Mouse (Mus musculus) neural tube, postnatal 0 days (tissue): ENCODE measurements around the gene Fndc10. TPM values are rescaled to one million over a fixed set of nuclear protein-coding genes. Genes with fewer than 3 reads are reported as not detected.

Experiments used
- polyA plus RNA-seq: library from polyadenylated mRNA; unstranded; fragments of >200 nt; fragmentation: Nextera tagmentation; extraction: Ambion mirVana; gene quantifications from 2 replicates; pipeline ENCODE4 v1.2.1, GENCODE M21; 2015

The Fndc10 gene
- polyA plus RNA-seq, result 35.0 and 37.4 TPM in 2 replicates

GRCm38 (mm10) chr4:155694111-155694481, at the start of gene Fndc10:
Gene Fndc10 (plus strand): TSS chr4:155694342.

DNA sequence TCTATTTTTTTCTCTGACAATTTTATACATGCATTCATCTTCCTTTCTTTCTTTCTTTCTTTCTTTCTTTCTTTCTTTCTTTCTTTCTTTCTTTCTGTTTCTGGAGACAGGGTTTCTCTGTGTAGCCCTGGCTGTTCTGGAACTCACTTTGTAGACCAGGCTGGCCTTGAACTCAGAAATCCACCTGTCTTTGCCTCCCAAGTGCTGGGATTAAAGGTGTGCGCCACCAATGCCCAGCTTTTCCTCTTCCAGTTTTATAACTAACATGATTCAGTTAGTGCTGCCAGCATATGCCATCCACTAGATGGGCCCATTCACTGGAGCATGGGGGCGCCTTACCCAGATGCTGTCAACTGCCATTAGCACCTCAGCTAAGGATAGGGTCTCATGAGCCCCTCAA, 48.8 kb upstream of the Fndc10 start, which contains the start of gene Gm10563:
Gm10563 (minus strand) TSS at position 101 of the 400 bp plus-strand sequence.

GRCm38 (mm10) chr4:155653086-155653450, 41.1 kb upstream of the Fndc10 start, which contains the start of gene Mmp23:
Gene Mmp23 (minus strand): TSS chr4:155653384.

DNA sequence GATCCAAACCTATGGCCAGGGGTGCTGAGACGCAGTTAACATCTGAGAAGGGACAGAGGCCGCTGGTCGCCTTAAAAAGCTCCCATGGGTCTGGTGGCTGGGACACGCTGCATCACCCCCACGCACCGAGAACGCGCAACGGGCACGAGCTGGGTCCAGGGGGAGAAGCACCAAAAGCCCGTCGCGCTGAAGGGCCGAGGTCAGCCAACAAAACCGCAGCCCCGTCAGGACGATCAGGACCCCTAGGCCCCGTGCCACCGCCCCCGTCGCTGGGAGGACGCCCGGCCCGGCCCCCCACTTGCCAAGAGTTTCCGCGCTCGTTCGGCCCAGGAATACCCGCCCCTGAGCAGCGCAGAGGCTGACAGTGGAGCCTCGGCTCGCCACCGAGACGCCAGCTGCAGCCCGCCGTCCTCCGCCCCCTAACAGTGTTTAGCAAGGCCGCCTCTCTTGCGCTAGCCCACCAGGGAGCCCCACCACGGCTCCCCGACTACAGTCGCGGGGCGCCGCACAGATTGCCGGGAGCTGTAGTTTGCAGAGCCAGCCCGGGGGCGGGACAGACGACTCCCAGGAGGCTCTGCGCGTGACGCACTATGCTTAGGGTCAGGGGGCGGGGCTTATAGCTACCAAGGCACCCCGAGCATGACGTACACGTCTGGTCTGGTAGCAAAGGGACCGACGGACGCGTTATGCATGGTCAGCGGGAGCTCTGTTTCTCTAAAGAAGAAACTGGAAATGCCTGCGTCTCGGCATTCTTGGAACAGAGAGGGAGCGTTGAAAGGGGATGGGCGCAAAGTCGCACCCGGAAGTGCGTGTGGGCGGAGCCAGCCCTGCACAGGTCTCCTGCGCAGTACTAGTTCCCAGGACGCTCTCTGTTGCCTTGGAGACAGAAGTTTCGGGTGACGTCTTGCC, 25.2 kb upstream of the Fndc10 start, which contains the start of gene Mib2:
Mib2 (minus strand) TSS at position 510 of the 909 bp plus-strand sequence.

DNA sequence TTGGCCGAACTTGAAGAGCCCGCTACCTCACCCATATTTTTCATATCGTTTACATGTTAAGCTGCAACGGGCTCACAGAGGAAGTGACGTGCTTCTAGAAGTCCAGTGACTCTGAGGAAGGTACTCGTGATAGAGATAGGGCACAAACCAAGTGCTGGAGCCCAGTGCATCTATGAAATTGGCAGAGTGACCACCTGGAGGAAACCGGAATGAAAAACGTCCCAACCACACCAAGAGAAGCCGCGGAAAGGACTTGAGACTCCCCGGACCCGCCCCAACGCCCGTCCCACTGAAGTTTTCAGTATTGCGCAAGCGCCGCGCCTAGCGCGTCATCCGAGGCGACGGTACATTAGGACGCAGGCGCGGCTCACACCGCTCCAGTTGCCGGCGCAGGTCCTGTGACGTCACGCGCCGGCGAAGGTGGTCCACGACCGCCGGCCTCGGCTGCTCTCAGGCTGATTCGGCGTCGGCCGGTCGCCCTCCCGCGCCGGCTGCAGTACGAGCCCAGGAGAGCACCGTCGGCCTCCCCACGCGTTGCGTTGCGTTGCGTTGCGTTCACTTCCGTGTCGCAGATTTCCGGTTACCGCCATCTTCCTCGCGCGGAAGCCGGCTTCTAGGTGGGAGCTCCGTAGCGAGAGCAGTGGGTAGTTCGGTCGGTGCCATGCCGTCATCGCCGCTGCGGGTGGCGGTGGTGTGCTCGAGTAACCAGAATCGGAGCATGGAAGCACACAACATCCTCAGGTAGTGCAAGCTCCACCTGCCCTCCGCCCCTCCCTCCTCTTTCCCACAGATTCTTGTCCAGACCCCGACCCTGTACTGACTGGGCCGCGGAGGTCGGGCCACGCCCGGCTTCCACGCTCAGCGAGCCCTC, 10.8 kb downstream of the Fndc10 start, which contains the start of gene Ssu72:
Ssu72 (plus strand) TSS at position 80 of the 871 bp plus-strand sequence.

GRCm38 (mm10) chr4:155734350-155734941, 40.3 kb downstream of the Fndc10 start, which contains the start of gene Tmem240:
Gene Tmem240 (plus strand): TSS chr4:155734800.

Other genes with a start within 250 kb of the Fndc10 start
- 0.45 and 1.1 TPM in 2 replicates for gene Tmem52, start 225.2 kb upstream of the Fndc10 start, polyA plus RNA-seq
- 1,042 and 1,084 TPM in 2 replicates for gene Gnb1, start 203.0 kb upstream of the Fndc10 start, polyA plus RNA-seq
- 56.6 and 58.5 TPM in 2 replicates for gene Nadk, start 132.0 kb upstream of the Fndc10 start, polyA plus RNA-seq
- 11.4 and 12.9 TPM in 2 replicates for gene Slc35e2, start 92.9 kb upstream of the Fndc10 start, polyA plus RNA-seq
- 58.3 and 62.0 TPM in 2 replicates for gene Cdk11b, start 69.5 kb upstream of the Fndc10 start, polyA plus RNA-seq
- not detected in 2 replicates for gene Gm10563, start 48.9 kb upstream of the Fndc10 start, polyA plus RNA-seq
- gene Mmp23, start 41.0 kb upstream of the Fndc10 start, polyA plus RNA-seq, result 14.1 and 17.6 TPM in 2 replicates
- gene Mib2, start 25.1 kb upstream of the Fndc10 start, polyA plus RNA-seq, result 47.2 and 56.0 TPM in 2 replicates
- gene Ssu72, start 10.5 kb downstream of the Fndc10 start, polyA plus RNA-seq, result 168 and 177 TPM in 2 replicates
- 44.7 and 52.1 TPM in 2 replicates for gene Tmem240, start 40.5 kb downstream of the Fndc10 start, polyA plus RNA-seq
- gene Atad3a, start 66.8 kb downstream of the Fndc10 start, polyA plus RNA-seq, result 68.6 and 78.0 TPM in 2 replicates
- 32.3 and 34.3 TPM in 2 replicates for gene Vwa1, start 80.4 kb downstream of the Fndc10 start, polyA plus RNA-seq
- gene Tmem88b, start 91.5 kb downstream of the Fndc10 start, polyA plus RNA-seq, result 1.4 and 2.4 TPM in 2 replicates
- not detected in 2 replicates for gene Ankrd65, start 96.1 kb downstream of the Fndc10 start, polyA plus RNA-seq
- gene Mrpl20, start 108.5 kb downstream of the Fndc10 start, polyA plus RNA-seq, result 309 and 322 TPM in 2 replicates
- 81.5 and 90.5 TPM in 2 replicates for gene Ccnl2, start 118.1 kb downstream of the Fndc10 start, polyA plus RNA-seq
- 162 and 166 TPM in 2 replicates for gene Aurkaip1, start 136.9 kb downstream of the Fndc10 start, polyA plus RNA-seq
- 42.9 and 43.1 TPM in 2 replicates for gene Mxra8, start 145.3 kb downstream of the Fndc10 start, polyA plus RNA-seq
- 30.4 and 32.0 TPM in 2 replicates for gene Dvl1, start 153.1 kb downstream of the Fndc10 start, polyA plus RNA-seq
- gene Tas1r3, start 169.0 kb downstream of the Fndc10 start, polyA plus RNA-seq, result 0.21 and 0.23 TPM in 2 replicates
- 26.1 and 30.4 TPM in 2 replicates for gene Cptp, start 175.1 kb downstream of the Fndc10 start, polyA plus RNA-seq
- 45.7 and 52.0 TPM in 2 replicates for gene Ints11, start 175.2 kb downstream of the Fndc10 start, polyA plus RNA-seq
- 59.1 and 69.2 TPM in 2 replicates for gene Pusl1, start 197.4 kb downstream of the Fndc10 start, polyA plus RNA-seq
- 41.3 and 47.0 TPM in 2 replicates for gene Acap3, start 197.5 kb downstream of the Fndc10 start, polyA plus RNA-seq
- 98.7 and 119 TPM in 2 replicates for gene Ube2j2, start 249.5 kb downstream of the Fndc10 start, polyA plus RNA-seq